Mouse (Mus musculus) ovary, postnatal 14 days (tissue): ENCODE results near the gene Dip2a.
A peak's percentile ranks its signal among the peaks of the same experiment; 100 is the strongest.

ENCODE experiments used
- DNase-seq: peaks from one replicate; pipeline ENCODE4 v3.0.0; 2022; ENCODE audit warnings: low spot score

Gene Dip2a

GRCm38 (mm10) chr10:76344711-76345539, at the start of gene Dip2a:
TSS of gene Dip2a (minus strand) at chr10:76345291.
- DNase-seq, result peak; percentile 95

- DNase-seq, result no peak
Measured at GRCm38 (mm10) chr10:76392596-76392995, 47.5 kb upstream of the Dip2a start.

- no peak for DNase-seq
Measured at GRCm38 (mm10) chr10:76391786-76392185, 46.7 kb upstream of the Dip2a start.

GRCm38 (mm10) chr10:76391166-76391565, 46.1 kb upstream of the Dip2a start:
- no peak for DNase-seq

- no peak for DNase-seq
Measured at GRCm38 (mm10) chr10:76374981-76375380, 29.9 kb upstream of the Dip2a start.

- no peak for DNase-seq
Measured at GRCm38 (mm10) chr10:76371736-76372135, 26.6 kb upstream of the Dip2a start.

GRCm38 (mm10) chr10:76368766-76369165, 23.7 kb upstream of the Dip2a start:
- DNase-seq, result no peak

GRCm38 (mm10) chr10:76363233-76363632, 18.1 kb upstream of the Dip2a start:
- no peak for DNase-seq

- no peak for DNase-seq
Measured at GRCm38 (mm10) chr10:76358468-76358867, 13.4 kb upstream of the Dip2a start.

- DNase-seq, result no peak
Measured at GRCm38 (mm10) chr10:76357286-76357875, 12.3 kb upstream of the Dip2a start.

GRCm38 (mm10) chr10:76354974-76355373, 9.9 kb upstream of the Dip2a start:
- no peak for DNase-seq

GRCm38 (mm10) chr10:76353986-76354385, 8.9 kb upstream of the Dip2a start:
- DNase-seq, result no peak

GRCm38 (mm10) chr10:76351953-76352352, 6.9 kb upstream of the Dip2a start:
- DNase-seq, result no peak

GRCm38 (mm10) chr10:76346589-76346988, 1.5 kb upstream of the Dip2a start:
- peak; percentile 53 for DNase-seq

- DNase-seq, result no peak
Measured at GRCm38 (mm10) chr10:76346043-76346491, 976 bp upstream of the Dip2a start.

GRCm38 (mm10) chr10:76345540-76345902, 430 bp upstream of the Dip2a start:
- DNase-seq, result no peak

- no peak for DNase-seq
Measured at GRCm38 (mm10) chr10:76334350-76334749, 10.7 kb downstream of the Dip2a start.

- DNase-seq, result no peak
Measured at GRCm38 (mm10) chr10:76332040-76332439, 13.1 kb downstream of the Dip2a start.

GRCm38 (mm10) chr10:76329093-76329492, 16.0 kb downstream of the Dip2a start:
- no peak for DNase-seq

GRCm38 (mm10) chr10:76328574-76328973, 16.5 kb downstream of the Dip2a start:
- no peak for DNase-seq

- DNase-seq, result peak; percentile 52
Measured at GRCm38 (mm10) chr10:76326304-76327006, 18.6 kb downstream of the Dip2a start.

- no peak for DNase-seq
Measured at GRCm38 (mm10) chr10:76317623-76318022, 27.5 kb downstream of the Dip2a start.

- DNase-seq, result no peak
Measured at GRCm38 (mm10) chr10:76316194-76316593, 28.9 kb downstream of the Dip2a start.
